Mouse (Mus musculus): ENCODE measurements around the gene Itgbl1.
A peak's percentile ranks its signal among the peaks of the same experiment; 100 is the strongest.
"Not testable (repeated sequence)": the region's sequence is repeated elsewhere in the genome, so short reads cannot be mapped to it uniquely, and the experiment has no call there.

Gene Itgbl1

DNA sequence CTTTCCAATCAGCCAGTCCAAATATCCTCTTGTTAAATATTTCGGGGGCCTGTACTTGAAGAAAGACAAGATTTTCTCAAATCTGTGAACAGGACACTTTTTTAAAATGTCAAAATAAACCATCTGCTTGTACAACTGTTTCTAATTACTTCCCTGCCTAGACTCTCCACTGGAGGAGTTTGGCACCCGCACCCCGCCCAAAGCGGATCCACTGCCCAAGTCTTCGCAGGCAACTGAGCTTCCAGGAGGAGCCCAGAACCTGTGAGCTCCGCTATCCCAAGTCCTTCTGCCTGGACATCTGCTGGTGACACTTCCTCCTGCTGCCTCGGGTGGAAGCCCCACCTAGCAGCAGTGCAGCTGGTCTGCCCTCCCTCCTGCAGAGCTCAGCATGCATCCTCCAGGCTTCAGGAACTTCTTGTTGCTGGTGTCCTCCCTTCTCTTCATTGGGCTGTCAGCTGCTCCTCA is at the start of gene Itgbl1:
Gene Itgbl1 (plus strand): TSS at position 51 of the 465 bp plus-strand sequence.
- DNase-seq (ENCODE audit: low read depth, low spot score) = no peak

DNA sequence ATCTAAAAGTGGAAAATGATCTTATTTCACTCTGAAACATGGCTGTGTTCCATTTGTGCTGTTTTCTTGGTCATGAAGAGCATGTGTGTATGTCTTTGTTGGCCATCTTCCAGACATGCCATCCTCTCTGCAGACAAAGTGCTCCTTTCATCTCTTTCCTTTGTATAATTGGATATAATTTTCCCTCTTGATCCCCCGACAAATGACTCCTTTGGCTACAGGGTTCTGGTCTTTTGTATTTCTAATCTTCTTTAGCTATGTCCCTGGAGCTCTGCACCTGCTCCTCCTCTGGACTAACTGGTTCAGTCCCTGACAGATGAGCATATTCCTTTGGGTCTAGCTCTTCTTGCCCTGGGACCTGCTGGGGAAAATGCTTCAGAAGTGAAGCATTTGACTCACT is 36.8 kb upstream of the Itgbl1 start:
- no peak for DNase-seq (ENCODE audit: low read depth, low spot score)

DNA sequence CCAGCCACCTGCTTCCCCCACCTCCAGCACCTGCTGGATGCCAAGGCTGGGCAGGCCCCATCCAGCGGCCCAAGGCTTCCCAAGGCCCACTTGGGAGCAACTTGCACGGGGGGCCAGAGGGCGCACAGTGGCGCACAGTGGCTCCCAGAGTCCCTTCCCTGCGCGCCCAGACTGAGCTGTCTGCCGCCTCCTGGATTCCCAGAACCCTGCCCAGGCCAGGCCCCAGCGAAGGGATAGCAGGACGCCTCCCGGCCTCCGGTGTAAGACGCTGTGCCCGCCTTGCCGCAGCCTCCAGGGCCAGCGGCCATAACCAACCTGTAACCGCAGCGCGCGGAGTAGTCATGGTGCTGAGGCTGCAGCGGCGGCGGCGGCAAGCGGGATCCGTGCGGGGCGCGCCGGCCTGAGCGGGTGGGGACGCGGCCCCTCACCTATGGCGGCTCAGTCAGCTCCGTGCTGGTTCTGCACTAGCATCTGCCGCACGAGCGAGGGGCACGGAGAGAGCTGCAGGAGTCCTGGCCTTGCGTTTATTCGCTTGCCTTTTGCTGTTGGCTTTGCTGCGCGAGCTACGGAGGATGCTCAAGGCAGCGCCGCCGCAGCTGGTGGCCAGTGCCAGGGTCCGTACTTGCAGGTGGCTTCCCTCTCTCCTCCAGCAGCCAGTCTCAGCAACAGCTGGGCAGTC is 33.1 kb upstream of the Itgbl1 start, which contains the start of gene Nalcn:
Gene Nalcn (minus strand): TSS at position 644 of the 679 bp plus-strand sequence.
- DNase-seq (ENCODE audit: low read depth, low spot score) = no peak

DNA sequence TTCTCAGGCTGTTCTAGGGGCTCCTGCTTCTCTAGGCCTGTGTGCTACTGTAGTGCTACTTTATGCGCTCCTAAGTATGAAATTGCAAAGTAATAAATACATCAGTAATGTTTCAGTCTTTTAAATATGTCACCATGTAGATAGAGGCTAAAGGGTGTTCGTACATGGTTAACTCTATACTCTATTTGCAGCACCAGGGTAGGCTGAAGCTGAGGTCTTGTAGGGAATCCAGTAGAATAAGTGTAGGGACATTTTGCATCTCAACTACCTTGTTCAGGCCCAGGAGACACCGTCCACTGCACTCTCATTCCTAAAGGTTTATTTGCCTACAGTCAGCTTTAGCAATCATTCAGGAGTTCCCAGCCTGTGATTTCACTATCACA is 32.6 kb upstream of the Itgbl1 start:
- DNase-seq (ENCODE audit: low read depth, low spot score) = no peak

DNA sequence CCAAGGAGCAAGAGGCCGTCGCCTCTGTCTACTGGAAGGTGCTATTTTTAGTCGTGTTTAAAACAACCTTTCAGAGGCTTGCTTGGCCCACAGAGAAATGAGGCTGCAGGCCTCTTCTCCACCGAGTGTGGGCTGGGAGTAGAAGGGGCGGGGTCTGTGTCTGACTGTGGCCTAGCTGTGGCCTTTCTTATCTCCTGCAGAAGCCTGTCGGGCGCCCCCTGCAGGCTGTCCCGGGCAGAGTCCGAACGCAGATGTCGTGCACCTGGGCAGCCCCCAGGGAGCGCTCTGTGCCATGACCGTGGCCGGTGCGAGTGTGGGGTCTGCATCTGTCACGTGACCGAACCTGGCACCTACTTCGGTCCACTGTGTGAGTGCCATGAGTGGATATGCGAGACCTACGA is 1.3 kb downstream of the Itgbl1 start:
- DNase-seq (ENCODE audit: low read depth, low spot score) = peak; percentile 1

DNA sequence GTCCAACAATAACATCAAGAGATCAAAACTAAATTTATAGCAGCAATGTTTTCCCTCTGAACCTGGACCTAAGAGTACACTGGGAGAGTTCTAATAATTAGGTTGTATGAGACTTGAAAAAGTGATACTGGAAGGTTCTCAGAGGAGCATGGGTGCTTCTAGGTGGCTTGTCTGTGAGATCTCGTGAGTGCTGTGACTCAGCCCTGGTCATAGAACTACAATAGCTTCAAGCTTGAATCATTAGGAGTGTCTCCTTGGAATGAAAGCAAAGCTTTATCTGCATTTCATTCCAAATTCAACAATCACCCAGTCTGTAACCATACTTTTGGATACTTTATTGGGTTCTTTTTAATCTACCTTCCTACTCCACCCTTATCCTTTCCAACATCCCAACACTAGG is 2.6 kb downstream of the Itgbl1 start:
- DNase-seq (ENCODE audit: low read depth, low spot score) = no peak

DNA sequence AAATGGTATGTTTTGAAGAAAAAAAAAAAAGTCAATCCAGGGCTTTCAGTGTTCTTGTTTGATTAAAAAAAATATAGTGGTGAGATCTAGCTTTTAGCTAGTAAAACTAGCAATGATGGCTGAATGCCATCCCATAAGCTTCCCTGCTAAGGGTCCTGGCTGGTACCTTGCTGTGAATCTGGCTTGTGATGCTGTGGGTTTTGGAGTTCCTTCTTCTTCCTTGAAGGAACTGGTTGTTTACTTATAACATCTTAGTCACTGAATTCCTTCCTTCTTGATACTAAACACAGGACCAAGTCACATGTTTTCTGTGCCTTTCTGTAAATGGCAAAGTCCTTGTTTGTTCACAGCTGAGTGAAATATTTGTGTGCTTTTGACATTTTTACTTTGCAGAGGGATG is 3.4 kb downstream of the Itgbl1 start:
- DNase-seq (ENCODE audit: low read depth, low spot score) = no peak

DNA sequence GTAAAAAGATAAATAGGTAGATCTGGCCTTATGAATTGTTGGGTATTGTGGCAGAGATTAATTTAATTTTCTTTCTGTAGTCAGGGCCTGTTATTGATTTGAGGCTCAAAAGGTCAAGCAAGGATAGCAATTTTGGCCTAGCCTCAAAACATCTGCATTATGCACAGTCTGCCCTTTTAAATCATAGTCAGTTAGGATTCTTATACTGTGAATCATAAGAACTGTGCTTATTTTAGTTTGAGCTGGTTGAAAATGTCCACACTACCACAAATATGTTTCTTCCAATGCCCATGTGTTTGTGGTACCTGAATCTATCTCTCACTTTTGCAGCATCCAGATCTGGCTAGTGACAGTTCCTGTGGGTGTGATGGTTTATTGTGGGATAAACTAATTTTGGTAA is 4.7 kb downstream of the Itgbl1 start:
- no peak for DNase-seq (ENCODE audit: low read depth, low spot score)

DNA sequence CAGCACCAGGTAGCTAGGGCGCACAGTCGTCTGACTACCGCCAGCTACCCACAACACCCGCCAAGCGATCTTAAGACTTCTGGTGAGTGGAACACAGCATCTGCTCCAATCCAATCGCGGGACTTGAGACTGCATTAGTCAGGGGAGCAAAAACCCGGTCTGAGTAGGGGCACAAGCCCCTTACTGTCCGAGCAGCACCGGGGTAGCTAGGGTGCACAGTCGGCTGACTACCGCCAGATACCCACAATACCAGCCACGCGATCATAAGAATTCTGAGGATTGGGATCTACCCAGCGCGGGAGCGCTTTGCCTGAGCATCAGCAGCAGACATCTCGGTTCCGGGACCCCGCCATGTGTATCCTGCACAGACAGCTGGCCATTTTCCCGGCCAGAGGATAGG is 11.3 kb downstream of the Itgbl1 start:
- not testable (repeated sequence) for DNase-seq (ENCODE audit: low read depth, low spot score)

DNA sequence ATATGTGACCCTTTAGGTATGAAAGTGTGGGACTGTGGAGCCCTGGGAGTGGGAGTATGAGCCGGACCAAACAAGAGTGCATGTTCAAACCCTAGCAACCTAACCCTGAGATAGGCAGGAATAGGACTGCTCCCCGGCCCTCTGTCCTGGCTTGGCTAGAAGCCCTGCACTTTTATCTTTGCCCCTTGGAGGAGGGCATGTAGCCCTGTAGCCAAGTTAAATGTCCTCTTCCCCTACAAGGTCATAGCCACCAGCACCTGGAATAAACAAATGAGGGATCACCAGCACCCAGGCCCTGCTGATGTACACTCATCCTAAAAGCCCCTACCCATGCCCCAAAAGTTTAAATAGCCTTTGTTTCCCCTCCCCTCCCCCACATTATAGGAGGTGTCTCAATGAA is 18.3 kb downstream of the Itgbl1 start:
- no peak for DNase-seq (ENCODE audit: low read depth, low spot score)

DNA sequence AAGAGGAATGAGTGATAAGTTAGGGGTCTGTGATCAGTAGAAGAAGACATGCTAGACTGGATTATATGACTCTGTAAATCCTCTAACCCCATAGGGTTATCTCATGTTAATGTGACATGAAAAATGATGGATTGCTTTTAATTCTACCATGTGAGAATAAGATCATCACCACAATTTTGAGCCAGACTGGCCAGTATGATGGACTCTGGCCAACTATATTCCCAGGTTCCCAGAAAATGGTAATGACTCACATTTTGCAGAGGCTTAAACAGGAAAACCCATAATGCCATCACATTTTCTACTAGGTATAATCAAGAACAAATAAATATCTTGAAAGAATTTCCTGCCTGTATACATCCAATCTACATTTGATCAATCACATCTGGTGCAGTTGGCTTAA is 55.0 kb downstream of the Itgbl1 start:
- DNase-seq (ENCODE audit: low read depth, low spot score) = no peak

DNA sequence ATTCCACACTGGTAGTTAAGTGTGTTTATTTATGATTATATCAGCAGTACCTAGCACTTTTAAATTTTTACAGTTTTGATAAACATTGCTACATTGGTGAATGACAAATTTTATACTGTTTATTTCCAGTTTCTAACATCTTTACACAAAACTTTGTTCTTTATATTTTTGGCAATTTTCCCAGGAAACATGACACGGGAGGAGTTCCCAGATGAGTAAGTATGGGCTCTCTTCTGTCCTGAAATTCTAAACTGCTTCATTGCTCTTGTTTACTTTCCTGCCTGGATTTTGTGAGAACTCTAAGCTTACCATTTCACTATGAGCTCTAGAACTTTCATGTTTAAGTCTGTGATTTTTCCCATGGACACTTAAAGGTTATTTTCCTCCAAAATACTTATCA is 82.3 kb downstream of the Itgbl1 start:
- DNase-seq (ENCODE audit: low read depth, low spot score) = no peak

DNA sequence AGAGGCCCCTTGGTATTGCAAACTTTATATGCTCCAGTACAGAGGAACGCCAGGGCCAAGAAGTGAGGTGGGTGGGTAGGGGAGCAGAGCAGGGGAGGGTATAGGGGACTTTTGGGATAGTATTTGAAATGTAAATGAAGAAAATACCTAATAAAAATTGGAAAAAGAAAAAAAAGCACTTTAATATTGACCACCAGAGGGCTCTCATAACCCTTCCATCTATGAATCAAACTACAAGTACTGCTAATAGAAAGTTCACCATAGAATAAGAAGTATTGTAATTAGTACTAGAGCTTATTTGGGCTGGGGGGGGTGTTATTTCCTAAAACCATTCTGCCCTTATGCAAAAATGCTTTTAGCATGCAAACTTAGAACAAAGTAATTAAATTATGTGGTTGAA is 91.2 kb downstream of the Itgbl1 start:
- no peak for DNase-seq (ENCODE audit: low read depth, low spot score)

DNA sequence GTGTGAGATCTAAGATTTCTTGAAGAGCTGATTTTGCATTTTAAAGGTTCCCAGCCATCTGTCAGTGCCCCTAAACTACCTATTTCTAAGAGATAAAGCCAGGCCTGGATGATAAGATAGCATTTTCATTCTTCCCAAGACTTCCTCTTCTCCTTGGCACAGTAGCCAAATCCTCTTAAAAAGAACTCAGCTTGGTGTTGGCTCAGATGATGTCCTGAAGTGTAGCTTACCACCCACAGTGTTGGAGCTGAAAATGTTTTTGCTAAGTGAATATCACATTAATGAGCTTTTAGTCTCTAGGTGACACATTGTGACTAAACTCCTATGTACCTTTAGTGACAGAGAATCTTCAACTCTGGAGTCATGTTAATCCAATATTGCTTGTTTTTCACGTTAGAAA is 99.8 kb downstream of the Itgbl1 start:
- no peak for DNase-seq (ENCODE audit: low read depth, low spot score)

DNA sequence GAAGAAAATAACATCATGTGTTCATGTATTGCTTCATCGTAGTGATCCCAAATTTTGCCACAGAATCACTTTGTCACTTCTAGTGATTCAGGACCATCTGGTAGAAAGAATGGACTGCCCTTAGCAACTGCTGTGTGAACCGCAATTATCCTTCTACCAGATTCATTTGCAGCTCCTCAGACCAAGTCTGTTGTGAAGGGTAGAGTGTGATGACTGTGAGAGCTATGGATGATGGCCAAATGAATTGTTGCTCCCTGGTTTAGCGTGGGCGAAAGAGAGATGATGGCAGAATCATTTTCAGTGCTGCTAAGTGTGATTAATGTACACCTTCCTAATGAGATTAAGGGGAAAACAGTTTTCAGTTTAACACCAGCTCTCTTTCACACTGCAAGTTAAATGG is 100.3 kb downstream of the Itgbl1 start:
- DNase-seq (ENCODE audit: low read depth, low spot score) = no peak

DNA sequence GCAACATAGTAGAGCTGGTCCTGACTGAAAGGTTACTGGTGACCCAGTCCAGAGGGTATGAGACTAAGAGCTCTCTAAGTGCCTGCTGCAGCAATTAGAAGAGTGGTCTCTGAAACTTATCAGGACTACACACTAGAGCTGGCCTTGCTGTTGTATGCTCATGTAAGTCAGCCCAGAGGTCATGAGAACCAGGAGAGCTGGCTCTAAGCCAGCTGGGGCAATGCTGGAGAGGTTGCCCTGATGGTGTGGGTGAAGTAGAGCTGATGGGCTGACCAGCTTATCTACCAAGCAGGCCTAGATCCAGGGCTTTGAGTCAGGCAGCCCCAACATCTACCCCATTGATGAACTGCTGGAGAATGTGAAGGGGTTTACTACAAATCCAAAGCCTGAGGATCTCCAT is 142.0 kb downstream of the Itgbl1 start:
- no peak for DNase-seq (ENCODE audit: low read depth, low spot score)

DNA sequence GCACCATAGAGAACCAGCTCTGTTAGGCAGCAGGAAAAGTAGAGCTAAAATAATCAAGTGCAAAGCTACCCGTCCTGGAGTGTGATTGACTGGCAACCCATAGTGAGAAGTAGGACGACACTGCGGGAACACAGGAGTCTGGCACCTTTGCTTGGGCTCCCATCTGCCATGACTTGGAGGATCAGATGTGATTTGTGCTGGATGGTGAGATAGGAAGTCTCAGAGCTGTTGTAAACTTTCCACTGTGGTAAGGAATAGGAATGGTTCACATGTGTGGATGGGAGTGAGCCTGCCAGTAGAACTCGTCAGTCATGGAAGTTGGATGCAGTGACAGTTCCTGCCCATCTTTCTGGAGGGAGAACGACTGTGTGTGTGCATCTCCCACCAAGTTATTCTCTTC is 177.9 kb downstream of the Itgbl1 start:
- DNase-seq (ENCODE audit: low read depth, low spot score) = no peak

DNA sequence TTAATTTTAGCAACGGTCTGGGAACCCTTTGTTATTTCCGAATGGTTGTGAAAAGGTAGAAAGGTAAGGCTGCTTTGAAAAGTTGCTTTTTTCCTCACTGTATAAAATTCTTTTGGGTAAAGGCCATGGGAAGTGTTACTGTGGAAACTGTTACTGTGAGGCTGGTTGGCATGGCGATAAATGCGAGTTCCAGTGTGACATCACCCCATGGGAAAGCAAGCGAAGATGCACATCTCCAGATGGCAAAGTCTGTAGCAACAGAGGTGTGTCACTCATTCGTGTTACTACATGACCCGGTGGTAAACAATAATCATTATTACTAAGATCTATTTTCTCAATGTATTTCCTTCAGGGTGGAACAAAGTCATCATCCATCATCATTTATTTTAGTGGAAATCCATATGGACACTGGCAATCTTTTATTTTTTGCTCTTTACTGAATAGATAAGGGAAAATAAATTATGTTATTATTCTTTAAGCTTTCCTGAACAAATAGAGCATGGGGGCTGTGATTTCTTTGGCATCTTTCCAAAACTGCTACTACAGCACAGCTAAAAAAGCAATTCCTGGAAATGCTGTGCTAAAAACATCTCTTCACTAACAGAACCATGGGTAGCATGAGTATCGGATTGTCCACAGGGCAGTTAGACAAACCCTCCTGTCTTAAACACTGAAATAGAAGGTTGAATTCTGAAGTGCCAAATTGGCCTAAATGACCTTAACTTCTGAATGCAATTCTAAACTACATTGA is 184.1 kb downstream of the Itgbl1 start:
- no peak for DNase-seq (ENCODE audit: low read depth, low spot score)

DNA sequence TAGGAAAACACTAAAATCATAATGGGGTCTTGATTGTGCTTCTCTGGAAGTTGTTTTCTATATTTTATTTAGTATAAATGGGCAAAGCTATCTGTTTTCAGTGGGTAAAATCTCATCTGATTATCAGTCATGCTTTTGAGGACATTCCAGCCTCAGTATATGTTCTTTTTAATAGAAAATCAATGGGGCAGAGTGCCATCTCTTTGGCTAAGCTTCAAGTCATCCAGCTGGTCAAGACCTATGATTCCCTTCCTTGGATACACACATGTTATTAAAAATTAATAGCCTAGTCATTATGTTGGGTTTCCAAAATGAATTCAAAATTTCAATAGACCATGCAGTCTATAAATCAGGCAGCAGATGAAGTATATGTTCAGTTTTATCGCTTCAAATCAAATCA is 204.8 kb downstream of the Itgbl1 start:
- no peak for DNase-seq (ENCODE audit: low read depth, low spot score)

DNA sequence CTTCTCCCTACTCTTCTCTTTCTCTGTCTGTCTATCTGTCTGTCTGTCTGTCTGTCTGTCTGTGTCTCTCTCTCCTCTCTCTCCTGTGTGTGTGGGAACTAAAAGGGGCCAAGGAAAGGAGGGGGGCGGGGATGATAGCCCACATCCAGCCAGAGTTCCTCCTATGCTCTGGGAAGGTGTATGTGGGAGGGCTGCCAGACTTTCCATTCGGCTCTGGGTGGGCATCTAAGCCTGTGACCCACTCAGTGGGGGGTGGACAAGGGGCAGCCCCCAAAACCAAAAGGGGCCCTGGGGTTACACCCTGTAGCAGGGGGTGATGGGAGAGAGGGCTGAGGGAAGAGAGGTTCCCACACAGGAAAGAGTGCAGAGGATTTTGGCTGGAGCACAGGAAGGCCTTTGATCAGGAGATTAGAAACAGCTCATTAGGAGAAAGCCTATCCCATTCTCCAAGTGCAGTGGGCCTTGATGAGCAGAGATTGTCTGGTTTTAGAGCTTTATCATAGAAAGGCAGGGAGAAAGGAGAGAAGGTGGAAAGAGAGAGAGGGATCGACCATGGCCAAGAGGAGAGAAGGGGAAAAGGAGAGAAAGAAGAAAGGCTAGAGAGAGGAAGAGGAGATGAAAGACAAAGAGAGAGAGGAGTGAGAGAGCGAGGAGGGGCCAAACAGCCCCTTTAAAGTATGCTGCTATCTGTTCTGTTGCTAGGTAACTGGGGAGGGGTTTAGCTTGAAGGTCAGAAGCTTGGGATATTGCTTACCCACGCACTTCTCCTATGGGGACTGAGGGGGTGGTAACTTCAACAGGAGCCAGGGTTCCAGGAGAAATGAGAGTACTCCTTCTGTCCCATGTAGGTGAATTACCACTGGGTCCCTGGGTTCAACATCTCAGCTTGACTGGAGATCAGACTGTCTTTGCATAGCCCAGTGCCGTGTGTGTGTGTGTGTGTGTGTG is 206.3 kb downstream of the Itgbl1 start:
- no peak for DNase-seq (ENCODE audit: low read depth, low spot score)

DNA sequence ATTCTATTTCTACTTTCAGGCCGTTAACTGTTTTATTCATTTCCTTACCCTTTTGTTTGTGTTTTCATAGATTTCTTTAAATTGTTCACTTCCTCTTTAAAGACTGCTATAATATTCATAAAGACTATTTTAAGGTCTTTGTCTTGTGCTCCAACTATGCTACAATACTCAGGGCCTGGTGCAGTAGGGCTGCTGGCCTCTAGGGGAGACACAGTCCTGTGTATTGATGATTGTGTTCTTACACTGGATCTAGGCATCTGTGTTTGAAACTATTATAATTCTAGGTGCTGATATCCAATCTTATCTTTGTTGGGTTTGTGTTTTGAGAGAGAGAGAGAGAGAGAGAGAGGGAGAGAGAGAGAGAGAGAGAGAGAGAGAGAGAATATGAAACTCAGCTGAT is 268.1 kb downstream of the Itgbl1 start:
- no peak for DNase-seq (ENCODE audit: low read depth, low spot score)

DNA sequence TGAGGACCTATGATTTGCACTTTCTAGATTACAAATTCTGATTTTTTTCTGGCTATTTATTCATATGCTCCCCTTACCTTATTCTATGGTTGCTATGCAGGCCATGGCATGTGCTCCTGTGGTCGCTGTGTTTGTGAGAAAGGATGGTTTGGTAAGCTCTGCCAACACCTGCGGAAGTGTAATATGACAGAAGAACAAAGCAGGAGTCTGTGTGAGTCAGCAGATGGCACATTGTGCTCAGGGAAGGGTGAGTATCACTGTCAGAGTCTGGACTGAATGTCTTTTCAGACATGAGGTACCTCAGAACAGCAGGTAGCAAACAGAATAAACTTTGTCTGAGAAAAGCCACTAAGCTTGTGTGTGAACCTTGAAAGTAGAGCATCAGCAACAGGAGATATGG is 306.8 kb downstream of the Itgbl1 start:
- no peak for DNase-seq (ENCODE audit: low read depth, low spot score)
